Mouse (Mus musculus) embryo, embryonic 10 days (tissue): ENCODE data around the gene Adamts3.

Source experiments
- DNase-seq: peaks from one replicate; pipeline ENCODE4 v3.0.0-alpha.2; 2015; ENCODE audit warnings: low spot score

Adamts3 gene

GRCm38 (mm10) chr5:89883051-89883907, at the start of gene Adamts3:
Gene Adamts3, minus strand, starts transcription at chr5:89883334.
- DNase-seq, result peak; percentile 76

GRCm38 (mm10) chr5:89931511-89931910, 48.4 kb upstream of the Adamts3 start:
- DNase-seq, result no peak

- no peak for DNase-seq
Measured at GRCm38 (mm10) chr5:89912359-89912758, 29.2 kb upstream of the Adamts3 start.

DNA sequence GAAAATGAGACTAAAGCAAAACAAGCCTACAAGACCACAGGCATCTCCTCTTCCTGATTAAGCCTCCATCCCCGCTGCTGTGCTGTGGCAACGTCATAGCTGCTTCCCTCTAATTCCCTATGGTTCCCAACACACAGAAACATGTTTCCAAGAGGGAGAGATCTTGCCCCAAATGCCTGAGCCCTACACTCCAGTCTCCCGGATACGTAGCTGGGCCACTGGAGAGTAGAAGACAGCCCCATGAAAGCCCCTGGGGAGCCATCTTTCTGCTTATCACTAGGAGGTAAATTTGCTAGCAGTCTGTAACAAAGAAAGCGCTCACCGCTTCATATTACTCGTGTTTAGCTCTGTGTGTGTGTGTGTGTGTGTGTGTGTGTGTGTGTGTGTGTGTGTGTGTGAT, 28.8 kb upstream of the Adamts3 start:
- DNase-seq, result peak; percentile 9

- DNase-seq, result no peak
Measured at GRCm38 (mm10) chr5:89911508-89911907, 28.4 kb upstream of the Adamts3 start.

DNA sequence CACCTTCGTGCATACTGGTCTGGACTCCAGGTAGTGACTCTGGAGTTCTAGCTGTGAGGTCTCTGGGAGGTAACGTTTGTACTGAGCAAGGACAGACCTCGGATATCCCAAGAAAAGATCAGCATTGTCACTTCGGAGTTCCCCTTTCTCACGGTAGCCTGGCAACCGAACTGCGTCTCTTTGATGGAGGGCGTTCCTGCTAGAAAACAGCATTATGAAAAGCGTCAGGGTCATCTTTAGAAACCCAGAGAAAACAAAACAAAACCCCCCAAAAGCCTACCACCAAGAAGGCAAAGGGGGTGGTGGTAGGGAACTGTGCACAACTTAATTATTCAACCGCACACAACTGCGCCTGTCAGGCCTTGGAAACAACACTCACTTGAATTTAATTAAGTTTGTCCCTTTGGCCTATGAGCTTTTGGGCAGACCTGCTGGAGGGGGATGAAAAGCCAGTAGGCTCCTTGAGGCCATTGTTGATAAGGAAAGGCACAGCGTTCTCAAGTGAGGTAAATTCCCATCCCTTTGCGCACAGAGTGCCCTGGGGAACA, 23.8 kb upstream of the Adamts3 start:
- peak; percentile 68 for DNase-seq

DNA sequence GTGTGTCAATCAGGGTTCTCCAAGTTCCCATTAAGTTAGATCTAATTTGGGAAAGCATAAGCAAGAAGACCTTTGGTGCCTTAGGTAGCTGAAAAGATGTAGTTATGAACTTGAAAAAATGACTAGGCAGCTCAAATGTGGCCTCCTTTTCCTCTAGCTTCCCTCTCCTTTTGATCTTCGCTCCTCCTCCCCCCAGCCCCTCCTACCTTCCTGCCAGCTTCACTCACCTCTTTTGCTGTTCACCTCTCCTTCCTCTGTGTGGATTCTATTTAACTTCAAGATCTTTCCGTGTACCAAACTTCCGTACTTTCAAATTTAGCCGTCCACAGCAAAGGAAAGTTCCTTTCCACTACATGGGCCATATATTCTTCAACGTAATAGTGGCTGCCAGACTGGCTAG, 17.9 kb upstream of the Adamts3 start:
- no peak for DNase-seq

DNA sequence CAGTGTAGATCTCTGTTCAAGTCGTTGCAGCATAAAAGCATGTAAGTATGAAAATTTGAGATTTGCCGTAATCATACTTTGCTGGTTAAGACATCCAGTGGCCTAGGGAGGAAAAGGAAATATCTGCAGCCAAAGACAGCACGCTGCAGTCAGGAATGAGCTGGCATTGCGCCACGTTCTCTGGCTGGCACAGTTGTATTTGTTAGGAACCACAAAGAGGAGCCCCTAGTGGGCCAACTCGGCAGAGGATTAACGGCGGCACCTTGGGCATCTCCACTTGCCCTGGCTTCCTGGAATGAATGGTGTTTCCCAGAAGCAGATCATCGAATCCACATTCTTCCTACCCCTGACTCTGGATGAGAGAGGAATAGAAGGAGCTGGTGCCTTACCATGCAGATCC, 14.4 kb upstream of the Adamts3 start:
- no peak for DNase-seq

DNA sequence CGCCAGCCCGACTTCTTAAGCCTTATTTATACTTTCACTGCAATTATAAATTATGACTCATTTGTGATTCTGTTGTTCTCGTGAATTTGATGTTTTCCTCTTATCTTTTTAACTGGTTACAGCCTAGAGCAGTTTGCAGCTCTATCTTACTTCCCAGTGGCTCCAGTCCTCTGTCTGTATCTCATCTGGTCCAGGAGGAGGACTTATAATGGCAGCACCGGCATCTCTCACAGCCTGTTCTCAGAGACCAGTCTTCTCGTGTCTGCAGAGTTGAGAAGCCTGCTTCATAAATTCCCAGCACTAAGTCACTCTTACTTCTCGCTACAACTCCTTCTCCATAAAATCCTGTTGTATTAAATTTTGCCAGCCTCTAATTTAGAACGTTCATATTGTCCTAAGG, 12.4 kb upstream of the Adamts3 start:
- DNase-seq, result no peak

GRCm38 (mm10) chr5:89884991-89885390, 1.9 kb upstream of the Adamts3 start:
- no peak for DNase-seq

- no peak for DNase-seq
Measured at GRCm38 (mm10) chr5:89883908-89884204, 722 bp upstream of the Adamts3 start.

- peak; percentile 82 for DNase-seq
Measured at GRCm38 (mm10) chr5:89882091-89882734, 921 bp downstream of the Adamts3 start.

DNA sequence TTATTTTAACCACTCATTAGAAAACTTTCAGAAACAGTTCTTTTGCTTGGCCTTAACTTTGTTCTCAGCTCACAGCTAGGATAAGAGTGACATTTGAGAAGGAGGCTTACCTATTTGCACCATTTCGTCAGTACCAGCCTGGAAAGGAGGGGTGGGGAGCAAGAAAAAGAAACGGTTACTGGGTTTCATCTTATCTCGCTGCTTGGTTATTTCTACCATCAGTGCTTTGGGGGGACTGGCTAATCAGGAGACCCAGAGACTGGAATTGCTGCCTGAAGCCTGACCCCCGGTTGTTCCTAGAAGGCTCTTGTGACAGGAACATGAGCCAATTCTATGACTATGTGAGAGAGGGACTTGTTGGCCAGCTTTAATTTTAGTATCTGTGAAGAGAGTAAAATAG, 1.7 kb downstream of the Adamts3 start:
- no peak for DNase-seq

- no peak for DNase-seq
Measured at GRCm38 (mm10) chr5:89878866-89879392, 4.2 kb downstream of the Adamts3 start.

GRCm38 (mm10) chr5:89872661-89873060, 10.5 kb downstream of the Adamts3 start:
- no peak for DNase-seq

- no peak for DNase-seq
Measured at GRCm38 (mm10) chr5:89859603-89860002, 23.5 kb downstream of the Adamts3 start.

- DNase-seq, result no peak
Measured at GRCm38 (mm10) chr5:89858837-89859236, 24.3 kb downstream of the Adamts3 start.

- DNase-seq, result no peak
Measured at GRCm38 (mm10) chr5:89846551-89846950, 36.6 kb downstream of the Adamts3 start.

DNA sequence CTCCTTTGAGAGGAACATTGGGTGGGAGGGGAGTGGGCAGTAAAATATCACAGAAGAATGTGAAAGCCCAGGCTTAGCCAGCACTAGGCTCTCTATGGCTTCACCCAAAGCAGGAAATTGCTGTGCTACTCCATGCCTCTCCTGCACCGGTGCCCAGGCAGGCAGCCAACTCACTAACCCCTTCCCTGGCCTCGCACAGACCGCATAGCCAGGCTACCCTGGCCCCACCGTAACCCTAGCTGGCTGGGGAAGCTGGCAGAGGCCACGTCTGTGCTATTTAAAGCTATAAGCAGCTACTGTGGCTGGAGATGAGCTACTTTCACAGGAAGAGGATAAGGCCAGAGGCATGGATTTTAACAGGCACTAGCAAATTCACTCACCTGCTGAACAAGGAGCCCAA, 38.8 kb downstream of the Adamts3 start:
- no peak for DNase-seq

GRCm38 (mm10) chr5:89843478-89843877, 39.7 kb downstream of the Adamts3 start:
- no peak for DNase-seq

DNA sequence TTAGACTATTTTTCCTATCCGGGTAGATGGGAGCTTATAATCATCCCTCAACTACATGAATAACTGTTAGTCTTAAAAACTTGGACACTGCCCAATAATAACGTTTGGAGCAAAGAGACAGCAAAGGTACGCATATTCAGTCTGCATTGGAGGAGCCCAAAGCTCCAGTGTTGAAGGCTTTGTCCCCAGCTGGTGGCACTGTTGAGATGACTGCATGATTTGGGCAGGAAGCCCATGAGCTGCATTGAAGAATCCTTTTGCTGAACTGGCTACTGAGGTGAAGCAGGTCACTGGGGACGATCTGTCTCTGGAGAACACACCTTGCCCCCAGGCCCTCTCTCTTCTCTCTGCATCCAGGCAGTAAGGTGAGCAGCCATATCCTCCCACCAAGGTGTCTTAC, 43.5 kb downstream of the Adamts3 start:
- no peak for DNase-seq

DNA sequence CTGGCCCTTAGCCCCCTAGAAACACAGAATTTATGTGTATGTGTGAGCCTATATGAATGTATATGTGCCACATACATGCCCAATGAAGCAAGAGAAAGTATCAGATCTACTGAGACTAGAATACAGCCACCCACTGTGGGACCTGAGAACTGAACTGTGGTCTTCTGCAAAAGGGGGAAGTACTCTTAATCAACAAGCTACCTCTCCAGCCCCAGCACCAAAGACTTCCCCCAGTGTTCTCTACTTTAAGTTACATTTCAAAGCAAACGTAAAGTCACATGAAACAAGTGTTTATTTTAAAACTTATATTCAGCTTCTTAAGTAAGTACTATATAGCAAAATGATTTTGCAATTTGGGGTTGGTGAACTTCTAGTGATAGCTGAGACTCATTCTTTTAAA, 62.0 kb downstream of the Adamts3 start:
- no peak for DNase-seq

DNA sequence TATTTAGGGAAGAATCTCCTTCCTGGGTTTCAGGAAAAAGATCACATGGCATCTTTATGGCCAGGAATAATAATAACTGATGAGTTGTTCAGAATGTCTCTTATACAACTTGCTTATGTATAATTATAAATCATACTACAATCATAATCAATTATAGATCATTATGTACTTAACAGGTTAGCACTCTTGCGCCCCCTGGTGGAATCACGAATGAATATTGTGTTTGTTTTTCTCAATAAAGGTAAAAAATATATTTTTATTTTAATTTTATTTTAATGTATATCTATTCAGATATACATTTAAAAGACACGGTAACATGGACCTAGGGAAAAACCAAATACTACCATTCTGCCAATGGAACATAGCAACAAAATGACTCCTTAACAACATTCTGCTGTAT, 63.6 kb downstream of the Adamts3 start:
- DNase-seq, result peak; percentile 50
